Mouse (Mus musculus) kidney, embryonic 15.5 days (tissue): ENCODE measurements around the gene Csmd2. TPM values are rescaled to one million over a fixed set of nuclear protein-coding genes. Genes with fewer than 3 reads are reported as not detected.

Experiments used
- ATAC-seq: fragments of 200-750 bp; cut with Nextera tagmentation; replicated peaks from 2 replicates; pipeline ENCODE4 v1.8.0; 2017; ENCODE audit warnings: moderate TSS enrichment; ENCODE audit not compliant: low FRiP score
- H3K27ac ChIP-seq: fragments of 300-500 bp; sonication (generic); 2 replicates; pipeline ENCODE4 v1.5.1; 2015; ENCODE audit warnings: mild to moderate bottlenecking, inconsistent platforms
- H3K27me3 ChIP-seq: fragments of 300-500 bp; sonication (generic); 2 replicates; pipeline ENCODE4 v1.6.1; 2015; ENCODE audit warnings: inconsistent platforms
- H3K36me3 ChIP-seq: fragments of 300-500 bp; sonication (generic); 2 replicates; pipeline ENCODE4 v1.6.1; 2015; ENCODE audit warnings: inconsistent platforms
- H3K4me1 ChIP-seq: fragments of 300-500 bp; sonication (generic); 2 replicates; pipeline ENCODE4 v1.6.1; 2015; ENCODE audit warnings: inconsistent platforms
- H3K4me2 ChIP-seq: fragments of 300-500 bp; sonication (generic); 2 replicates; pipeline ENCODE4 v1.6.1; 2015; ENCODE audit warnings: moderate library complexity, mild to moderate bottlenecking, inconsistent platforms
- H3K4me3 ChIP-seq: fragments of 300-500 bp; sonication (generic); replicated peaks from 2 replicates; pipeline ENCODE4 v1.5.1; 2015; ENCODE audit warnings: mild to moderate bottlenecking, inconsistent platforms
- H3K9ac ChIP-seq: fragments of 300-500 bp; sonication (generic); 2 replicates; pipeline ENCODE4 v1.6.1; 2015; ENCODE audit warnings: mild to moderate bottlenecking, inconsistent platforms
- H3K9me3 ChIP-seq: fragments of 300-500 bp; sonication (generic); replicated peaks from 2 replicates; pipeline ENCODE4 v1.6.1; 2016; ENCODE audit warnings: inconsistent platforms
- WGBS: fragments of 180-500 bp; shearing (Covaris S2); methylation state at CpG from one replicate; pipeline ENCODE4 v1.1.7; 2015; ENCODE audit warnings: mixed read lengths; 5-methylcytosine and 5-hydroxymethylcytosine counted together
- polyA plus RNA-seq: library from polyadenylated mRNA; unstranded; fragments of >200 nt; fragmentation: Nextera tagmentation; extraction: Ambion mirVana; gene quantifications from 2 replicates; pipeline ENCODE4 v1.2.1, GENCODE M21; 2015

Gene Csmd2
- 0.18 and 0.23 TPM in 2 replicates for polyA plus RNA-seq

DNA sequence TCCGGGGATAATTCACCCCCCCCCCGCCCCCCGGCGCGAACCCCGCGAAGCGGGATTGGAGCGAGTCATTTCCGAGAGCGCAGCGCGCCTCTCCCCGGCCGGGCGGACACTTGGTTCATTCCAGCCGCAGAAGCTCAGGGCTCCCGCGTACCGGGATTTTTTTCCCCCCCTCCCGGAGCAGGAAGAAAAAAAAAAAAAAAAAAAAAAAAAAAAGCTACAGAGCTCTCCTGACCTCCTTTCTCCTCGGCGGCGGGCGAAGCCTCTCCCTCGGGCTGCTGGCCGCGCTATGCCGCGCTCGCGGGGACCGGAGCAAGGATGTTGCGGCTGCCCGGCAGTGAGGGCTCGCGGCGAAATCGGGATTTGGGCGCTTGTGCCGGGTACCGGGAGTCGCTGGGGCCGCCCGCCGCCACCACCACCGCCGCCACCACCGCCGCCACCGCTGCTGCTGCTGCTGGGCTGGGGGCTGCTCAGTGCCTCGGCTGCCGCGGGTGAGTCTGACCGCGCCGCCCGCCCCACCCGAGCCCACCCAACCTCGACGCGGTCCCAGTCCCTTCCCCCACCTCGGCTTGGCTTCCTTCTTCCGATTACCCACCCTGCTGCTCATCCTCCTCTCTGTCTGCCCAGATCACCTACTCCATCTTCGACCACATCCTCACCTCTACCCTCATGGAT, at the start of gene Csmd2:
Csmd2 (plus strand) TSS at position 74 of the 672 bp plus-strand sequence.
- H3K36me3 ChIP-seq = no peaks in the 10 kb centered on the region
- H3K4me3 ChIP-seq = peak within 1 kb of the TSS; percentile 46
- H3K4me2 ChIP-seq = peak within 1 kb of the TSS; percentile 80
- peaks cover 22% of the 10 kb centered on the region for H3K4me1 ChIP-seq
- H3K9ac ChIP-seq = no peak within 1 kb of the TSS
- no peak within 1 kb of the TSS for H3K27ac ChIP-seq
- peaks cover 70% of the 10 kb centered on the region for H3K27me3 ChIP-seq
- peak; percentile 35; the same call in 1 of the 2 replicates for ATAC-seq
- 1% methylated on average over 57 of the region's 65 CpGs for WGBS
- no peaks in the 10 kb centered on the region for H3K9me3 ChIP-seq

DNA sequence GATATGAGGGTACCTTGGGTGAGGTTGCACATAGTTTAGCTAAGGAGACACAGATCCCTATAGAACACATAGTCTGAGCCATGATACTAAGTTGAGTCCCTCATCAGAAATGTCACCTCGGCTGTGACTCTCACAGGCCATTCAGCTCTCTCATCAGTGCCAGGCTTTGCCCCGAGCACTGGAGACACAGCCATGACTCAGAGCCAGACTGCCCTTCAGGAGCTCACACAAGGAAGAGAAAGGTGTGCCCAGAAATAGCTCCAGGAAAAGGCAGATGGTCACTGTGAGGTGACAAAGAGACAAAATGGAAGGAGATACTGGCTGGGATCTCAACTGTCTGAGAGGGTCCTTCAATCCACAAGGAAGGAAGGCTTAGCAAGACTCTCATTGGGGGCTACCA, 40.0 kb upstream of the Csmd2 start:
- Histone ChIP-seq H3K4me2 (no peak overlapping the region), H3K27ac (no peak overlapping the region), H3K9me3 (no peaks in the 10 kb centered on the region), H3K4me1 (no peaks in the 10 kb centered on the region), H3K36me3 (no peaks in the 10 kb centered on the region), H3K4me3 (no peak overlapping the region), H3K9ac (no peak overlapping the region), H3K27me3 (no peaks in the 10 kb centered on the region)
- no peak for ATAC-seq
- WGBS = 84% methylated on average over 2 of the region's 2 CpGs

DNA sequence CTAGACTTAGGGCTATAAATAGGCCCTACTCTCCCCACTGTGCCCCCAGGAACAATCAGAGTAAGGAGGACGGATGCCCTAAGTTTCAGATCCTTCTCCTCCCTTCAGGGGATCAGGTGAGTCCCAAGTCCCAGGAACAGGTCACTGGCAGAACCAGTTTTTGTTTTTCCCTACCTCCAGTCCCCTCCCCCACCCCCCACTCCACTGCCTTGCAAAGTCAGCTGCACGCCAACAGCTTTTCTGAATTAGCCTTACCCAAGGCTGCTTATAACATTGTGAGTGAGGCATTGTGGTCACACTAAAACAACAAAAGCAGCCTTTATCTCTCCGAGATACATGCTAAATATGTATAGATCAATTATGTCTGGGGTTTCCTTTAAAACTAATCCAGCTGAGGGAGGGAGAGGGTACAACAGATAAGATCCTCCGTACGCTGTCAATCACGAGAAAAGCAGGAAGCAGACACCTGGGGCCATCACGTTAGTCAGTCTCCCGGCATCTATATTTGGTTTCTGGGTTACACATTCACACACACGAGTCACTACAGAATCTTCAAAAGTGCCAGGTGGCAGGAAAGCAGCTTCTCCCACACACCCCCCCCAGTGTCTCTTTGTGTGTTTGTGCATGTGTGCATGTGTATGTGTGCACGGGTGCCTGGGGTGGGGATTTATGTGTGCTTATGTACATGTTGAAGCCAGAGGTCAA, 34.5 kb upstream of the Csmd2 start:
- Histone ChIP-seq H3K9ac (no peak overlapping the region), H3K4me2 (no peak overlapping the region), H3K27ac (no peak overlapping the region), H3K4me3 (no peak overlapping the region), H3K27me3 (no peaks in the 10 kb centered on the region), H3K4me1 (no peaks in the 10 kb centered on the region), H3K9me3 (no peaks in the 10 kb centered on the region), H3K36me3 (no peaks in the 10 kb centered on the region)
- ATAC-seq = no peak
- WGBS = 57% methylated on average over 10 of the region's 10 CpGs

DNA sequence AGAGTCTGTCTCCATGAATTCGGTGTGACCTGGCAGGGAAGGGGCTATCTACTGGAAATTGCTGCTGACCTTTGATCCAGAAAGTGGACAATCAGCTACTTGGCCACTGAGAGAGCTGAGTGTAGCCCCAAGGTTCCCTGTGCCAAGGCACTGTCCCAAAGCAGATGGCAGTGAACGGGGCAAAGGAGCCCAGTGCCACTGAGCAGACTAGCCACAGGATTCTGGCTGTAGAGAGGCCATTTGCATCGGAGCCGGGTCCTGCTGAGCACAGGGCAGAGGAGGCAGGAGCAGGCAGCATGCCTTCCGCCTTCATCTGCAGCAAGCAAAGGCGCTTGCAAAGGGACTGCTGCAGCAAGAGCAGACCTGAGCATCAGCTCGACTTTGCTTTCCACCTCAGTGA, 18.6 kb upstream of the Csmd2 start:
- no peak overlapping the region for H3K4me3 ChIP-seq
- H3K36me3 ChIP-seq = no peaks in the 10 kb centered on the region
- no peak for ATAC-seq
- peaks cover 6% of the 10 kb centered on the region; the same call in 1 of the 2 replicates for H3K4me1 ChIP-seq
- H3K27me3 ChIP-seq = peaks cover 48% of the 10 kb centered on the region
- WGBS = 10% methylated on average over 7 of the region's 7 CpGs
- H3K4me2 ChIP-seq = no peak overlapping the region
- H3K9me3 ChIP-seq = no peaks in the 10 kb centered on the region
- no peak overlapping the region for H3K27ac ChIP-seq
- H3K9ac ChIP-seq = no peak overlapping the region

DNA sequence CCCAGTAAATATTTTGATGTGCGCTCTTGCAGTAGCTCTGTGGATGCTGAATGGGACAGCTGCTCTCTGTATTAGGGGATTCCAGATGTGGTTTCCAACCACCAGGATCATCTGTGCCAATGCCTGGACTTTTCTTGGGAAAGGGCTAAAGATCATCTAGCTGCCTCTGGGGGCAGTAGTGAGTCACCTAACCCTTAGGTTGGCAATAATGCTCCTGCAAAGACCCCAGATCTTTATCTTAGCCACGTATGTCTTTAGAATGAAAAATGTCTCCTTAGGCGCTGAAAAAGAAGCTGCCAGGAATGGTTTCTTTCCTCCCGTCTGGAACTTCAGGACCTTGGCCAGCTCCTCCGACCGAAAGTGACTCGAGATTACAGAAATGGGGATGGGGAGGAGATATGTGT, 17.6 kb upstream of the Csmd2 start:
- Histone ChIP-seq H3K27ac (no peak overlapping the region), H3K4me3 (no peak overlapping the region), H3K9me3 (no peaks in the 10 kb centered on the region), H3K36me3 (no peaks in the 10 kb centered on the region), H3K9ac (no peak overlapping the region), H3K4me1 (peaks cover 6% of the 10 kb centered on the region; the same call in 1 of the 2 replicates), H3K4me2 (no peak overlapping the region), H3K27me3 (peaks cover 48% of the 10 kb centered on the region)
- no peak for ATAC-seq
- WGBS = 7% methylated on average over 7 of the region's 7 CpGs

DNA sequence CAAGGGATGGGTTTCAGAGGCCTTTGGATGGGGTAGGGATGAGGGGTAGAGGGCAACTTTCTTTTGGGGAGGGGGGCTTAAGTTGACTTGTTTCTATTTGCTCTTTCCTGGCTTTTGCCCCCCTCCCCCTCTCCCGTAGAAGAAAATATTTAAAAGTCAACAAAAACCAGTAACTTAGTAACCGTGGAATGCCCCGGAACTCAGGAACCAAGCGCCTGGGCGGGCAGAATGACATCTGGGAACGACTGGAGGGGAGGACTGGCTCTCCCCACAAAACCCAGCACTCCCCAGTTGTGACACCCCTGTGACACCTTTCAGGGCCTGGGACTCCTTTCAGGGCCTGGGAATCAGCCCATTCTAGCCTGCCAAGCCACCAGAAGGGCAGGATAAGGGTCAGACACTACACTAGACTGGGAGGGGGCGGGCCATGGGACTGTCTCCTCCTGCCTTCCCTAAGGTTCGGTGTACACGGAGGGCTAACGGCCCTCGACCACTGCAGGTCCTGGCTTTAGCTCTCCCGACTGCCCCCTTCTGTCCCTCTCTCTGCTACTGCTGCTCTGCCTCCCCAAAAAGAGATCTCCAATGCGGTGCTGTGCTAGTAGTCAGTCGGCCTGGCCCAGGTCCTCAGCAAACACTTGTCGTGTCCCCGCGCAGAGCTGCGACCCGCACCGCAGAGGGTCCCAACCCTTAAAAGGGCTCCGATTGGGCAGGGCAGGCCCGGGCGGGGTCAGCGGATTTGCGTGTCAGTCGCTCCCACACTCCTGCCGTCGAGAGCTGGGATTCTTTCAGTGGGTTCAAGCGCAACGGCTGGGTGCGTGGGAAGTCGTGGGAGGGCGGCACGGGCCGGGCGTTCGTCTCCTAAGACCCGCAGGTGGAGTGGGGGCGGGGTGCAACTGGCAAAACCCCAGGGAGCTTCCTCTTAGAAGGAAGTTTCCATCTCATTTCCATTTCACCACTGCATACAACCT, 16.5 kb upstream of the Csmd2 start, which contains the start of gene CK137956:
CK137956 (minus strand) TSS at position 51 of the 968 bp plus-strand sequence.
- H3K9ac ChIP-seq = no peak within 1 kb of the TSS
- no peak for ATAC-seq
- peaks cover 48% of the 10 kb centered on the region for H3K27me3 ChIP-seq
- no peaks in the 10 kb centered on the region for H3K36me3 ChIP-seq
- no peak within 1 kb of the TSS for H3K27ac ChIP-seq
- no peaks in the 10 kb centered on the region for H3K9me3 ChIP-seq
- 4% methylated on average over 39 of the region's 39 CpGs for WGBS
- no peak within 1 kb of the TSS for H3K4me3 ChIP-seq
- peak within 1 kb of the TSS; percentile 14; the same call in 1 of the 2 replicates for H3K4me2 ChIP-seq
- peaks cover 6% of the 10 kb centered on the region; the same call in 1 of the 2 replicates for H3K4me1 ChIP-seq

DNA sequence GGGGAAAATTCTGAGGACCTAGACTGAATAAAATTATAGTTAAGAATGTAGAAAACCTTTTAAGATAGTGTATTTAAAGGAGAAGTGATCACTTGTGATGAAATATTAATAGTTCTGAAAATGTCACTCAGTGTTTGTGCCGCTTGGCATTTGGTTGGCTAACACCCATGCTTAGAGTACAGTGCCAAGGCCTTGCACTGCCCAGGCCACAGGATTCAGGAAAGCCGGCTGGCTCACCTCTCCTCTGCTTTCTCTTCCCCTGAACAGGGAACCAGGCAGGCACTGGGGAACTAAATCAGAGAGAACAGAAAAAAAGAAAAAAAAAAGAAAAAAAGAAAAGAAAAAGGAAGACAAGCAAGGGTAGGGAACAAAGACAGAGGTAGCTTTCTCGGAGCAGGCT, 14.7 kb upstream of the Csmd2 start:
- 84% methylated on average over 3 of the region's 3 CpGs for WGBS
- no peak for ATAC-seq
- Histone ChIP-seq H3K4me2 (no peak overlapping the region), H3K27ac (no peak overlapping the region), H3K4me1 (peaks cover 6% of the 10 kb centered on the region; the same call in 1 of the 2 replicates), H3K27me3 (peaks cover 48% of the 10 kb centered on the region), H3K9me3 (no peaks in the 10 kb centered on the region), H3K36me3 (no peaks in the 10 kb centered on the region), H3K9ac (no peak overlapping the region), H3K4me3 (no peak overlapping the region)

DNA sequence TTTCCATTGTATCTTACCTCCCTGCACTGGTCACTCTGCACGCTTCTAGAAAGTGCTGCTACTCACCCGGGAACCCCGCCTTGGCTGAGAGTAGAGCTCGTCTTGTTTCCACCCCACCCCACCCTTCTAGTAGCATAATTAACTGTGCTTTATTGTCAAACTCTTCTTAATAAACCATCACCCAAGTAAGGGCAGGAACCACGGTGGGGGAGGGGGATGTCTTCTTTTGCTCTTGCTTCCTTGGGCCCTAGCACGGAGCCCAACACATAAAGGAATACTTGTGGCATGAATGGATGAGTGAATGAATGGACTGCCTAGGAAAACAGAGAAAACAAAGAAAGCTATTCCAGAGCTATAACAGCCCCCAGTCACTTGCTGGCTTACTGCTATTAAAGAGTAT, 6.5 kb upstream of the Csmd2 start:
- peaks cover 22% of the 10 kb centered on the region for H3K27me3 ChIP-seq
- whole genome bisulfite sequencing = 87% methylated on average over 6 of the region's 6 CpGs
- no peak for ATAC-seq

DNA sequence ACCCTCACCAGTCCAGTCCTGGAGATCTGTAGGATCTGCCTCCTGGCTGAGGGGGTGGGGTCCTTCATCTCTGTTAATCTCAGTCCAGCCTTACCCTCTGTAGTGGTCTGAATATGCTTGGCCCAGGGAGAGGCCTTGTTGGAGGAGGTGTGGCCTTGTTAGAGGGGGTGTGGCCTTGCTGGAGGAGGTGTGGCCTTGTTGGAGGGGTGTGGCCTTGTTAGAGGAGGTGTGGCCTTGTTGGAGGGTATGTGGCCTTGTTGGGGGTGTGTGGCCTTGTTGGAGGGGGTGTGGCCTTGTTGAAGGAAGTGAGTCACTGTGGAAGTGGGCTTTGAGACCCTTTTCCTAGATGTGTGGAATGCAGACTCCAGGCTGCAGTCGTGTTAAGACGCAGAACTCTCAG, 3.2 kb upstream of the Csmd2 start:
- Histone ChIP-seq H3K4me2 (no peak overlapping the region), H3K27me3 (peaks cover 55% of the 10 kb centered on the region), H3K4me3 (no peak overlapping the region), H3K4me1 (peaks cover 22% of the 10 kb centered on the region), H3K9me3 (no peaks in the 10 kb centered on the region), H3K27ac (no peak overlapping the region), H3K36me3 (no peaks in the 10 kb centered on the region), H3K9ac (no peak overlapping the region)
- WGBS = 82% methylated on average over 2 of the region's 2 CpGs
- ATAC-seq = no peak

More for the DNA sequence above, 6.5 kb upstream of the Csmd2 start:
- H3K36me3 ChIP-seq = no peaks in the 10 kb centered on the region
- no peak overlapping the region for H3K9ac ChIP-seq
- no peak overlapping the region for H3K27ac ChIP-seq
- H3K4me2 ChIP-seq = no peak overlapping the region
- peaks cover 1% of the 10 kb centered on the region; the same call in 1 of the 2 replicates for H3K4me1 ChIP-seq
- H3K4me3 ChIP-seq = no peak overlapping the region
- no peaks in the 10 kb centered on the region for H3K9me3 ChIP-seq

DNA sequence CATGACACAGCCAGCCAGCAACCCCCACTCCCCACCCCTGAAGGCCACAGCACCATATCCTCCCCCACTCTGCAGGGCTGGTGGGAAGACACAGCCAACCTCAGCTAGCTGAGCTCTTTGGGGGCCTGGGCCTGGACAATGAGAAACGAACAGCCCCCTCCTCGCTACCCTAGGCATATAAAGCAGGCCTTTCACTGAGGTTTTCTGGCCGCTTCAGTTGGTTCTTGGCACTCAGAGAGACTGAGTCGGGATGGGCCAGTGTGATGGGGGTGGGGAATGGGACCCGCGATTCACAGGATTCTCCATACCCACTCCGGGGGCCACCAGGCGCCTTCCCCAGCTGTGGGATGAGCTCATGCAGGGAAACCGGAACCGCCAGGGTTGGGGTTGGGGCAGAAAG, 1.8 kb upstream of the Csmd2 start:
- WGBS = 14% methylated on average over 10 of the region's 10 CpGs
- no peak overlapping the region for H3K4me3 ChIP-seq

DNA sequence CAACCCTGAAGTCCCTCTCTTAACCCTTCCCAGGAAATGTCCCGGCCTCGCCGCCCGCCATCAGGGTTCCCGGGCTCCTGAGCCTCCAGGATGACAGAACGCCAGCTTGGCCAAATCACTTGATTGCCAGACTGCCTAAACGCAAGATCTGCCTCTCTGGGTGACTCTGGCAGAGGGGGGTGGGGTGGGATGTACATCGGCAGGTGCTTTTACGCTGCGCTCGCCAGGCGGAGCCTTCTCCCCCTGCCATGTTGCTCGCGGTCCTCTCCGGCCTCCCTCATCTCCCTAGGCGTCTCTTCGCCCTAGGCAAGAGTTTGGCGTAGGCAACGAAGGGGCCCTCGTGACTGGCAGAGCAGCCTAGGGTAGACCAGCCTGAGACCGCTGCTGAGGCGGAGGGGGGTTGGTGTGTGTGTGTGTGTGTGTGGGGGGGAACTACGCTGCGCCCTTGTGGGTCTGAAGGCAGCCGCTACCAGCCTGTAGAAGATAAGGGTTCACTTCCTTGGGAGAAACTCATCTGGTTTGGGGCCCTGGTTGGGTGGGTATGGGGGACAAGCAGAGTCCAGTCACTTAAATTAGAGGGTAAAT, 1.1 kb upstream of the Csmd2 start:
- Histone ChIP-seq H3K27ac (no peak overlapping the region), H3K36me3 (no peaks in the 10 kb centered on the region), H3K4me2 (peak overlapping the region; percentile 27), H3K4me1 (peaks cover 22% of the 10 kb centered on the region), H3K4me3 (peak overlapping the region; percentile 9; the same call in 1 of the 2 replicates), H3K27me3 (peaks cover 71% of the 10 kb centered on the region), H3K9me3 (no peaks in the 10 kb centered on the region), H3K9ac (no peak overlapping the region)
- WGBS = 1% methylated on average over 25 of the region's 25 CpGs
- no peak for ATAC-seq

More for the DNA sequence above, 1.8 kb upstream of the Csmd2 start:
- Histone ChIP-seq H3K4me2 (no peak overlapping the region), H3K4me1 (peaks cover 22% of the 10 kb centered on the region), H3K27ac (no peak overlapping the region), H3K9ac (no peak overlapping the region), H3K36me3 (no peaks in the 10 kb centered on the region), H3K9me3 (no peaks in the 10 kb centered on the region), H3K27me3 (peaks cover 69% of the 10 kb centered on the region)
- ATAC-seq = no peak
